Mouse (Mus musculus): ENCODE measurements at regions not wholly inside any gene's neighbourhood (a gene's known extent, or its start where the extent isn't known, plus 50 kb on each side); places are given as distances from the start of the nearest gene placed in this dataset.
A peak's percentile ranks its signal among the peaks of the same experiment; 100 is the strongest.

DNA sequence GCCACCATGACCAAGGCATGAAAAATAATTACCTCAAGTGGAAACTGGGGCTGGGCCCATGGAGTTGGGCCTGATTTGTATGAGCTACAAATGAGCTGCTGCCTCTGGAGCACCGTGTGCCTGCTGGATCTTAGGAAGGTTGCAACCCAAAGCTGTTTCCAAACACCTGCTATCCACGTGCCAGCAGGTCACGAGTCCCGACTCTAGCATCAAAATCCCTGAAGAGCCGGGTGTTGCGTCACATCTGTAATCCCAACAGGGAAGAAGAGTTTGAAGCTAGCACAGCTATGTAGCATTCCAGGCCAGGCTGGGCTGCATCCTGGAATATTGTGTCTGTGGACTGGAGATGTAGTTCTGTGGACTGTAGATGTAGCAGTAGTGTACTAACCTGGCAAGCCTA is 93.7 kb upstream of the Vps8 start:
- Histone ChIP-seq H3K27ac (no peak overlapping the region), H3K4me3 (no peak overlapping the region)
- TF ChIP-seq CTCF (conservative IDR thresholded peaks at IDR 0.05) = no peak
- DNase-seq (ENCODE audit: low spot score in 2 of 2) = no peak

DNA sequence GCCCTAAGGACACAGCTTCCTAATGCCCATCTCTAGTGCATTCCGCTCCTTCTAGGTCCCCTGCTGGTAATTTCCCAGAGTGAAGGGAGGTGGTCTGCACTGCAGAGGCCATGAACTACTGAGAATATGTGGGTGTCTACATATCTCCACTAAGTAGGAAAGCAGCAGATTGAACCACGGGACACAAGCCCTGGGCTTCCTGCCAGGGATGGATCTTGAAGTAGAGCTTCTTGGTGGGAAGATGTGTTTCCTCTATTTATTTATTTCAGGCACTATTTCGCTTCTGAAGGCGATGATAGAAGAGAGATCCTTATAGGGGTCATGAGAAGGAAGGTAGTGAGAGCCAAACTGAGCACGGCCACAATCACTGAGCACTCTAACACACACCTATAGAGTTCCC is 91.7 kb upstream of the Vps8 start:
- no peak for DNase-seq (ENCODE audit: low spot score in 2 of 2)
- Histone ChIP-seq H3K4me3 (no peak overlapping the region), H3K27ac (no peak overlapping the region)
- no peak for TF ChIP-seq CTCF (conservative IDR thresholded peaks at IDR 0.05)

DNA sequence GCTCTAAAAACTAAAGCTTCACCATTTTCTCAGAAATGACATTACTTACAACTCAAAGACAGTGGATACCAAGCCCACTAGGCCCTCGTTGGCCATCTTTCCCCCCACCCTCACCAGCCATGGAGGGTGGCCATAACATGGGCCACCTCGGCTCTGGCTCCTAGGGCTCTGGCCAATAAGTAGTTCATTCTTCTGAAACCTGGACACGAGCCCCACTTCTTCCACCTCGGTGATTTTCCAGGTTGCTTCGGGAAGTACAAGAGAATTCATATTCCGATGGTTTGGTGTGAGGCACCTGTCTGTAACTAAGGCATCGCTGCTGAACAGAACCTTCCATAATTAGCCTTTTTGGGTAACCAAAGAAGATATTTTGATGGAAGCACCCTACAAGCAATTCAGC is 90.5 kb upstream of the Vps8 start:
- DNase-seq (ENCODE audit: low spot score in 2 of 2) = no peak
- H3K4me3 ChIP-seq = peak overlapping the region; percentile 55
- peak overlapping the region; percentile 99 for H3K27ac ChIP-seq
- no peak for TF ChIP-seq CTCF (conservative IDR thresholded peaks at IDR 0.05)

DNA sequence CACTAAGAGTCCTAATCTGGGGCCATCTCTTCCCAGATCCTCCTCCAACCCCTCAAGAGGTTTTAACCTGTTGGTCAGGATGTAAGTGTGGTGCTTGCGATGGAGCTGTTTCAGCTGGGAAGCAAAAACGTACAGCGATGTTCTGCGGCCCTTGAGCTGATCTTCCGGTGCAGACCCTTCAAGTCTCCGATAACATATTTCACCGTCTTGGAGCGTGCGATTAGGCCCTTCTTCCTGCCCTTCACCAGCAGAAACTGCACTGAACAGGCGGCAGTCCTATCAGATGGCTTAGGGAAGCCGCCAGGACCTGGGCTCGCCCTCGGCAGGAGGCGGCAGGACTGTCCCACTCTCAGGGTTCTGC is 90.1 kb upstream of the Vps8 start:
- DNase-seq (ENCODE audit: low spot score in 2 of 2) = peak in 1 of 2 experiments; percentile 13
- Histone ChIP-seq H3K27ac (peak overlapping the region; percentile 99), H3K4me3 (peak overlapping the region; percentile 55)
- TF ChIP-seq CTCF (conservative IDR thresholded peaks at IDR 0.05) = no peak

DNA sequence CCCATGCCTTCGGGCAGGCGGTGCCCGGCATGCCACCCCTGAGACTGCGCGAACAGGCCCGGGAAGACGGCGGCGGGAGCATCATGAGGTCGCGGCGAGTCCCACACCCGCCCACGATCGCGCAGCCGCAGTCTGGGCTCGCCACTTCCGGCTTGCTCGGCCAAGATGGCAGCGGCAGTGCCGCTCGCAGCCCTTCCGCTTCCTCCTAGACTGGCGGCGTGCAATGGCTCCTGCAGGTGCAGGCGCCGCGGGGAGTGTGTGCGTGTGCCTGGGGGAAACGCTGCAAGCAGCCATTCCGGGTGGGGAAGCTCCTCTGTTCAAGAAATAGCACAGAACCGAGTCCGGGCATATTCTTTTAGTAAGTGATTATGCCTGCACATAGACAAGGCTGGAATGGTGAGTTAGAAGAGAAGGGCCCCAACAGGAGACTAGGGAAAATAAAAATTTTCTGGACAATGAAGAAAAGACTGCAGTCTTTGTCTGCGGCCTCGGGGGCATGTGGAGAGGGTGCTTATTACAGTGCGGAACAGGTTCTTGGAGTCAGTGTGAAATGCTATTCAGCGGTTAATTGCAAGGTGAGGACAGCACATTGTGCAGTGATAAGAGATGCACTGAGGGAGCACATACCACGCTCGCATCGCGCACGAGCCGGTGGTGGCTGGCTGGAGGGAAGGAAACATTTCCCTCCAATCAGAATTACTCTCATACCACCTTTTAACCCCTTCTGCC is 89.5 kb upstream of the Vps8 start:
- TF ChIP-seq CTCF (conservative IDR thresholded peaks at IDR 0.05) = peak; percentile 52
- peak; percentile 90 to 95 for DNase-seq (ENCODE audit: low spot score in 2 of 2)
- H3K27ac ChIP-seq = peak overlapping the region; percentile 99
- H3K4me3 ChIP-seq = peak overlapping the region; percentile 55

DNA sequence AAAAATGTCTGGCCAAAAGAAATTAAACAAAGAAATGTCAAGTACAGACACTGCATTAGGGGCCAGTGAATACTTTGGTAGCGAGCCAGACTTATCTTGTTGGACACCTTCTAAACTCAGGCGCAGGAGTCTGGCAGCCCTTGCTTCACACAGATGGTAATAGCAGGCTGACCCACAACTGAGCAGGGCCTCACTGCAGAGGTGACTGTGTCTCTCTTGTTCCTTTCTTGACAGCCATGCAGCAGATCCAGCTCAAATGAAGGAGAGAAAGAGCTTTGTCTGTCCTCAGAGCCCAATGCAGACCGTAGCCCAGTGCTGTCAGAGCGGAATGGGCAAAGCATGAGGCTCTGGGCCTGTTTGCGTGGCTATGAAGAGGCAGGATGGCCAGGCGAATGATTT is 83.9 kb upstream of the Vps8 start:
- H3K4me3 ChIP-seq = no peak overlapping the region
- no peak for DNase-seq (ENCODE audit: low spot score in 2 of 2)
- no peak for TF ChIP-seq CTCF (conservative IDR thresholded peaks at IDR 0.05)
- peak overlapping the region; percentile 69 for H3K27ac ChIP-seq

DNA sequence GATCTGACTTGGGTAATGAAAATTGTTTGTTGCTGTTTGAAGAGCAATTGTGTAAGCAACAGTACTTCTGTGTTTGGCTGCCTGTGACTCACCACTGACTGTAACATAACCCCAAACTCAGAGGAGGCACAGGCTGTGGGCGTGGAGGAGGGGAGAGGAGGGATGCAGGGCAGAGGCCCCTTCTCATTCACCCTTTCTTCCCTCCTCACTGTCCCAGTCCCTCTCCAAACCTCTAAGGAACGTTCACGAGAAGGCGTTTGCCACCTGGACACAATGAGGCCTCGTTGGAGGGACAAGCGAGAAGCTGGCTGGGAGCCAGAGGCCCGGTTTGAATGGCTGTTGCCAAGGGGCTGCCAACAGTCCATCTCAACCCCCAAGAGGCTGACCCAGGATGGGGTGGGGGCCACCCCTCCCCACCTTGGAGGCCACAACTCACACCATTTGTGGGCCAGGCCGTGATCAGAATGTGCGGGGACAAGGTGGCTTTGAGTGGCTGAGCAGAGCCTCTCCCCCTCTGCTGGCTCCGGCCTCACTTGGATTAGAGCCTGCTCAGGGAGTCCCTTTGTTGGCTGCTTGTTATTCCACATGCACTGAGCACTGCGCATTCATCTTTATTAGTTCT is 83.3 kb upstream of the Vps8 start:
- no peak overlapping the region for H3K4me3 ChIP-seq
- H3K27ac ChIP-seq = peak overlapping the region; percentile 69
- no peak for TF ChIP-seq CTCF (conservative IDR thresholded peaks at IDR 0.05)
- DNase-seq (ENCODE audit: low spot score in 2 of 2) = peak; percentile 46 to 76

DNA sequence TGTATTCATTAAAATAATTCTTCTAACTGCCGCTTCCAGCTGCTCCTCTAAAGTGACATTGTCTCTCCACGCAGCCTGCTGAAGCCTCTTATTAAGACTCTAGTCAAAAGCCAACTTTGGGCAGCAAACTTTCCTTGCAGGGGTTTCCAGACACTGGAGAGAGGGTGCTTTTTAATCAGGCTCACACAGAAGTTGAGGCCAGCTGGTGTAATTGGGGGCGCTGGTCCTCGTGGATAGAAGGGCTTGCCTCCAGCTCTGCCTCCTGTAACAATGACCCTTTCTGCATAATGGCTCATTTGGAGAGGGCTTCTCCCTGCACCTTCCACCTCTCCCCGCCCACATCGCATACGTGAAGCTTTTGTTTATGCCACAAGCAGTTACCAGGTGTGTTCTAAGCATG is 82.8 kb upstream of the Vps8 start:
- no peak for TF ChIP-seq CTCF (conservative IDR thresholded peaks at IDR 0.05)

DNA sequence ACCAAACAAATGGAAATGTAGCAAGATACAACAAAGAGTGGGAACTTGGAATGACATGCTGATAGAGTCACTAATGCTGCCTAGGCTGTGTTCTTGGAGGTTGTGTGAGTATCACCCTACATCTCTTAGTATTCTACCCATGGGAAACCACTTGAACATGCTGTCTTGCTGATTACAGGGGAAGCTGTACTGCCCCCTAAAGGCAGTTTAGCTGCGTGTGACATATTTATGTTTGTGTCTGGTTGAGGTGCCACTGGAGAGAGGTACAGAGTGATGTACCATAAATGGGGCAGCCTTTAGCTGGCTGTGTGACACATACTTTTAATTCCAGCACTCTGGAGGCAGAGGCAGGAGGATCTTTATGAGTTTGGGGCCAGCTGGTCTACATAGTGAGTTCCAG is 73.0 kb upstream of the Vps8 start:
- Histone ChIP-seq H3K4me3 (no peak overlapping the region), H3K27ac (no peak overlapping the region)
- TF ChIP-seq CTCF (conservative IDR thresholded peaks at IDR 0.05) = peak; percentile 56
- DNase-seq (ENCODE audit: low spot score in 2 of 2) = no peak

More for the DNA sequence above, 82.8 kb upstream of the Vps8 start:
- no peak overlapping the region for H3K4me3 ChIP-seq
- no peak for DNase-seq (ENCODE audit: low spot score in 2 of 2)
- H3K27ac ChIP-seq = peak overlapping the region; percentile 69; the same call in 1 of the 2 replicates

DNA sequence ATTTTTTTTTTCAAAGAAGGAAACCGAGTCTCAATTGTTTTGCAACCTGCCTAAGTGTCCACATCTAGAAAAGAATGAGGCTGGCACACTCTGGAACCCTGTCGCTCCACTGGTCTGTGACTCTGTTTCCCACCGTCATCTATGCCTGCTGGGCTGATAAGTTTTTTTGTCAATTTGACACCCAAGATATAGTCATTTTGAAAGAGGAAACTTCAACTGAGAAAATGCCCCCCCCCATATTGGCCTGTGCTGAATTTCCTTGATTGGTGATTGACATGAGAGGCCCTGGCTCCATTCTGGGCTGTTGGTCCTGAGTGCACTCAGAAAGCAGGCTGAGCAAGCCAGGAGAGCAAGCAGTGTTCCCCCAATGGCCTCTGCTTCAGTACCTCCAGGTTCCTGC is 71.6 kb upstream of the Vps8 start:
- DNase-seq (ENCODE audit: low spot score in 2 of 2) = no peak
- Histone ChIP-seq H3K27ac (no peak overlapping the region), H3K4me3 (no peak overlapping the region)
- no peak for TF ChIP-seq CTCF (conservative IDR thresholded peaks at IDR 0.05)

DNA sequence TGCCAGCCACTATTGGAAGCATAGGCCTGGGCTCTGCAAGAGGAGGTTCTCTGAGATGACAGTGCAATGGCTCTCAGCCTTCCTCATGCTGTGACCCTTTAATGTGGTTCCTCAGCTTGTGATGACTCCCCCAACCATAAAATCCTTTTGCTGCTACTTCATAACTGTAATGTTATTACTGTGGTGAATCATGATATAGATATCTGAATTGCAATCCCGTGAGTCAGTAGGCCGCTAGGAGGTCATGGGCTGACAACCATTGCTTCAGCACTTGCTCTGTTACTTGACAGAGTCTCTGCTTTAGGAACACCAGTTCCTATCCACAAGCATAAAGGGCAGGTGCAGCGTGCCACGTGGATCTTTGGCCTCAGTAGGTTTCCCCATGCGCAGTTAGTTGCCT is 69.8 kb upstream of the Vps8 start:
- TF ChIP-seq CTCF (conservative IDR thresholded peaks at IDR 0.05) = no peak
- no peak overlapping the region for H3K4me3 ChIP-seq
- no peak overlapping the region for H3K27ac ChIP-seq
- no peak for DNase-seq (ENCODE audit: low spot score in 2 of 2)

DNA sequence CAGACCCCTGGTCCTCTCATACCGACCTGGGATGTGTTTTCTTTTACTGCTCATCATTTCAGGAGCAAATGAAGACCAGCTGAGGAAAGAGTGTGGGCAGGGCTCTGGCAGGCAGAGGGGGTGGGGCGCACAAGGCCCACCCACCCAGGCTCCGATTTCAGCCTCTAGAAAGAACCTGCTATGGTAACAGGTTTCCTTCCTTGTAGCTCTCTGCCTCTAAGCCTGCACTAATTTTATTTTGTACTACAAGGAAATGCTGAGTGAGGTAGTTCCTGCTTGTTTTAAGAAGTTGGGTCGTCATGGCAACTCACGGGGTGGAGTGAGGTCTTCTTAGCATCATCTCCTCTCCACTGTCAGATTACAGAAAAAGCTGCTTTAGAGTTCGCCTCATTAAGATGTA is 69.4 kb upstream of the Vps8 start:
- H3K4me3 ChIP-seq = no peak overlapping the region

DNA sequence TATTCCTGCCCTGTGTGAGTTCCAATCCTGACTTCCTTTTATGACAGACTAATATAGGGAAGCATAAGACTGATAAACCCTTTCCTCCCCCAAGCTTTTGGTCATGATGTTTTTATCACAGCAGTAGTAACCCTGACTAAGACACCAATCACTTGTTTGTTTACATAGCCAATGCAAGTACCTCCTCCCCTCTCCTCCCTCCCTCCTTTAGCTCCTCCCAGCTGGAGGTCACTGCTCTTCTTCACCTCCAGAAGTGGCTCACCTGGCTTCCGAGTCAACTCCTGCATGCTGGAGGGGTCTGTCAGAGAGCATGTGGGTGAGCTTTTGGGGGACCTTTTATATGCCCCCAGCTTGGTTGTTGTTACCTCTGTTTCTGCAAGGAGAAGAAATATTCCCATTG is 67.3 kb upstream of the Vps8 start:
- DNase-seq (ENCODE audit: low spot score in 2 of 2) = no peak

More for the DNA sequence above, 69.4 kb upstream of the Vps8 start:
- peak; percentile 20 to 59 for DNase-seq (ENCODE audit: low spot score in 2 of 2)
- no peak for TF ChIP-seq CTCF (conservative IDR thresholded peaks at IDR 0.05)
- H3K27ac ChIP-seq = no peak overlapping the region

DNA sequence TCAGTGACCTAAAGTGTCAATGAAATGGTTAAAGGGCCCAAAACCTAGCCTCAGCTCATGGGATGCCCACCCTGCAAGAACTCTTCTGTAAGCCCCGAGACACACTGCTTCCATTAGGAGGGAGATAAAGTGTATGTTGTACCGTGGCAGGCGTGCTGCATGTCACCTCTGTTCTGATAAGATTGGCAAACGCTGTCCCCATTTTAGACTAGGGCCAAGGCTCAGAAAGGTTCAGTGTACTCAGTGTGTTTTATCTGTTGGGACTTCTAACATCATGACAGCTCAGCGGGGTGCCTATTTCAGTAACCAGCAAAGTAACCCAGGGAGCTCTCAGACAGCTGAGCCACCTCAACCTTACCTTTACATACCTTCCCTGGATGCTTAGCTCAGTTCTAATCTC is 65.5 kb upstream of the Vps8 start:
- Histone ChIP-seq H3K27ac (no peak overlapping the region), H3K4me3 (no peak overlapping the region)
- DNase-seq (ENCODE audit: low spot score in 2 of 2) = no peak
- no peak for TF ChIP-seq CTCF (conservative IDR thresholded peaks at IDR 0.05)

More for the DNA sequence above, 67.3 kb upstream of the Vps8 start:
- TF ChIP-seq CTCF (conservative IDR thresholded peaks at IDR 0.05) = no peak
- H3K27ac ChIP-seq = no peak overlapping the region
- H3K4me3 ChIP-seq = no peak overlapping the region

Measured in layer of hippocampus, adult 2 months (tissue).